Mouse (Mus musculus) hindlimb bud, embryonic 11.5 days (tissue): ENCODE results near the gene Mapk8.
A peak's percentile ranks its signal among the peaks of the same experiment; 100 is the strongest.
"Not testable (repeated sequence)": the region's sequence is repeated elsewhere in the genome, so short reads cannot be mapped to it uniquely, and the experiment has no call there.

Source experiments
- DNase-seq: peaks from one replicate; pipeline ENCODE4 v3.0.0-alpha.2; 2012; ENCODE audit warnings: low read depth, low spot score; ENCODE audit errors: extremely low spot score

The Mapk8 gene

DNA sequence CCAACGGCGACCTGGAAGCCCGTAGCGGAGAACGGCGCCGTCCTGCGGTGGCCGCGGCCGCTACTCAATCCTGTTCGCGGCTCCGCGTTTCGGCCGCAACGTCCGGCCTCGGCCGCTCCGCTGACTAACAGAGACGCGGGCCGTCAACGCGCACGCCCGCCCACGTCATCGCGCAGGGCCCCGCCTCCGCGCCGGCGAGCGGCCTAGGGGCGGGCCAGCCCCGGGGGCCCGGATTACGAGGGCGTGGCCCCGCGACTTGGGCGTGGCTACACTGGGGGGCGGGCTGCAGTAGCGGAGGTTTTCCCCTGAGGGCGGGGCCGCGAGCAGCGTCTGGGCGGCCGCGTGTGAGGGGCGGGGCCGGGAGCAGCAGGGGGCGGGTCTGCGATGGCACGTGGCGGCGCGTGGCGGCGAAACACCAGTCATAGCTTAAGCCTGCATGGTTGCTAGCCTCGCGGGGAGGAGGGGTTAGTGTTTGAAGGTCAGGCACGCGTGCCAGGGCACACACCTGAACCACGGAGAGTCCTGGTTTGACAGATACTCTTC is at the start of gene Mapk8:
Mapk8 (minus strand) TSS at position 132 of the 543 bp plus-strand sequence.
- peak; percentile 60 for DNase-seq

DNA sequence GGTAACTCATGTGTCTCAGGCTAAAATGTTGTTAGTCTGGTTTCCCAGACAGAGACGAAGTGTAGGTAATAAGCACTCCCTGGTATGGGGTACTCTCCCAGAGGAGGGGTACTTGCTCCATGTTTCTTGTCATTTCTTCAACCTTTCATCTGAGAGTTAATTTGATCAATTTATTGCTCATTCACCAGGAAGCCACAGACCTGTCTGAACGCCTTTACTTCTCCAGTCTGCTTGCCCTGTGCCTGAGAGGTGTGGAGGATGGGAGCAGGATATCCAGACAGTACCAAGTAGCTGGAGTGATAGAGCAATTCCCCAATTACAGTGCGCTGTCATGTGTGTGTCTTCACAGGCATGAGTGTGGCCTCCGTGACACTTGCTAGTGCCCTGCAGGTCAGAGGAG is 48.3 kb upstream of the Mapk8 start:
- DNase-seq, result no peak

DNA sequence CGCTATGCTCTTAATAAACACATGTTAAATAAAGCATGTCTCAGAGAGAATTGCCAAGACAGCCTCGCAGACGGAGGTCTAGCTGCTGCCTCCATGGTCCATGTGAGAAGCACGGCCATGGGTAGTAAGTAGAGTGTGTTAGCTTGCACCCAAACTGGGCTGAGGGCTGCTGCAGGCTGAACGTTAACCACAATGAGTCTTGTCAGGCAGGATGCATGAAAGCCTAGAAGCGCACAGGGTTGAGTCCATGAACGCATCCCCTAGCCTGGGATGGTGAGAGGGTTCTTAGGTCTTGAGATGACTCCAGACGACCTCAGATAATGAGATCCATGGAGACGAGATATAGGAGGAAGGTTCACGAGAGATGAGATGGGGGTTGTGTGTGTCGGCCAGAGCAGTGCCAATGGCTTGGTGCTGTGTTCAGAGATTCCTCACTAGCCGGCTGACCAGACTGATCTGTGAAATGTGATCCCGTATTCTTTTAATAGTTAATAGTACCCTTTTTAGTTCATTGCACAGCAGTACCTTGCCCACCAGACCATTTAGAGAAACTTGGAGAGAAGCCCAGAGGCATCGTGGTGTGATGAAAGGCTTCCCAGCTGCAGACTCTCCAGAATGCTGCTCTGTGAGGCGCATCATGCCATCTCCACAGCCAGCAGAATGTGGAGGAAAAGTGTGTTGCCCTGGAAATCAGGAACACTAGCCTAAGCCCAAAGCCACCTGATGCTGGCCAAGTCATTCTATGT is 41.0 kb upstream of the Mapk8 start:
- DNase-seq, result no peak

DNA sequence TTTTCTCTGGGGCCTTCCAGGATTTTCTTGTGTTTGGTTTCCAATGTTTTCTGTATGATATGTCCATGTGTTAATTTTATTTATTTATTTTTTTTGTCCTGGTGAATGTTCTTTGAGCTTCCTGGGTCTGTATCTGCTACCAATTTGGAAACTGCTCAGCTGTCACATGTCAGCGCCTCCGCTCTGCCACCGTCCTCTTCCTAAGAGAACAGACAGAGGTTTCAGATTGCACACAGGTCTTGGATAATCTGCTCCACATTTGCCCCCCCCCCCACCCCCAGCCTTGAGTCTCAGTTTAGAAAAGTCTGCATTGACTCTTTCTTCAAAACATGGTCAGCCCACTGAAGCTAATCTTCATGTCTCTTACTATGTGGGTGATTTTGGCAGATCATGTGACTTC is 35.0 kb upstream of the Mapk8 start:
- no peak for DNase-seq

DNA sequence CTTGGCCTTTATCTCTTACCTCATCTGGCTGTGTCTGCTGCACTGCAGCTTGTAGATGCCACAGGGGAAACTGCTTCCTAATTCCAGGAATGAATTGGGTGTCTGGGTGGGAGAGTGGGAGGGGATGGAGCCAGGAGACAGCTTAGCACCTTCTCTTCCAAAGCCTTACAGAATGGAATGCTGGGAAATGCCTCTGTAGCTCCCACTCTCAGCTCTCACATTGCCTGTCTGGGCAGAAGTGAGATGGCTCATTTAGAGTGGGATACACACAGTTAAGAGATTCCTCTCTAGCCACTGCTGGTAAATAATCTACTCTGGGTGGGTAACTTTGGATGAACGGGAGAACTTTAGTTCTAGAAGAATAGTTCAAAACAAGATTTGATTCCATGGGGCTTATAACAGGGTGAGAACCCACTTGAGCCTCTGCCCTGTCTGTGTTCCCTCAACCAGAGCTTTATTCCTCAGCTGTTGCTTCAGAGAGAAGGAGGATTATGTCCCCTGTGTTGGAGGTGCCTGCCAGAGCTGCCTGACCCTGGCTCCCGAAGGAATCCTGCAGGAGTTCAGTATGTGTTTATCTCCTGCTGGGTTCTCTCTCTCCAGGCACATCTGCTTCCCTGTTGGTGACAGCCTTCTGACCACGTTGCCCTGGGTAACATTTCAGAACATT is 29.3 kb upstream of the Mapk8 start:
- DNase-seq, result no peak

DNA sequence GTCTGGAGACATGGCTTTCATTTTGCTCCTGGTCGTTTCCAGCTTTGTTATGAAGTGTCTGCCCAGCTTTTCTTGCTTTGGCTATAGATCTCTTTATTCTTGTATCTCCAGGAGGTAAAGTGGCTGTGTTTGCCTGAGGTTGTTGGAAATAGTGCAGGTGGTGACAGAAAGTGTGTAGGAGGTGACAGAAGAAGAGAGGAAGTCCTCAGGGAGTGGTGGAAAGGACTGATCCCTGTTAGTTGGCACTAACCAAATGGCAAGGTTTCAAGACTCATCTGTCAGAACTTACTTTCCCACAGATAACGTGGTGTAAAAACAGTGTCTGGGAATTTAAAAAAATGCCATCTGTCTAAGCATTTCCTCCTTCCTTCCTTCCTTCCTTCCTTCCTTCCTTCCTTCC is 27.5 kb upstream of the Mapk8 start:
- no peak for DNase-seq

DNA sequence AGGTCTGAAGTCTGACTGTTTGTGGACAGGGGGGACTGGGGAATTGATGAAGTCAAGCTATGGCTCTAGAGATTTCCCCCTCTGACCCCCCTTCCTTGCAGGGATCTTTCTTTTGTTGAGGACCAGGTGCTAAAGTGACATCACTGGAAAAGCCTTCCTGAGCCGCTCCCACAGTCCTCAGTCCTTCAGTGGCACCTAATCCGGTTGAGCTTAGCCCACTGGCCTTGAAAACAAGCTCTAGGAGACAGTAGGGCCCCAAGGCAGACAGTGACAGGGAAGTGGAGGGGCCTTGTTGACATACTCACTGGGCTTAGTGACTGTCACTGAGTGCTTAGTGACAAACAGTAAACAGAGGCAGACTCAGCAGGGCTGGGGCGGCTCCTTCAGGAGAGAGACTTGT is 24.4 kb upstream of the Mapk8 start, which contains the start of gene Frmpd2:
Frmpd2 (plus strand) TSS at position 366 of the 400 bp plus-strand sequence.
- no peak for DNase-seq

DNA sequence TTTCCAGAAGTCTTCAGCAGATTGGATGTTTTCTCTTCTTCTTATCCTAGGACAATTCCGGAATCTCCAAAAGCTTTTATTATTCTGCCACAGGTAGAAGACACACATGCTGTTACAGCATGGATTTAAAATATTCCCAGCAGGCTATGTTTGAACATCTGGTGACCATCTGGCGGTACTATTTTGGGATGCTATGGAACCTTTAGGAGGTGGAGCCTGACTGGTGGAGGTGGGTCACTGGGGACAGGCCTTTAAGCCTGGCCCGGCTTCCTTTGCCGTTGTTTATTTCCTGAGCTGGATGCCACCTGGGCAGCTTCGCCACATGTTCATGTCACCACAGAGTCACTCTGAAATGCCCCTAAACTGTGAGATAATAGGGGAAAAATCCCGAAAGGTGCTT is 20.8 kb upstream of the Mapk8 start:
- peak; percentile 57 for DNase-seq

DNA sequence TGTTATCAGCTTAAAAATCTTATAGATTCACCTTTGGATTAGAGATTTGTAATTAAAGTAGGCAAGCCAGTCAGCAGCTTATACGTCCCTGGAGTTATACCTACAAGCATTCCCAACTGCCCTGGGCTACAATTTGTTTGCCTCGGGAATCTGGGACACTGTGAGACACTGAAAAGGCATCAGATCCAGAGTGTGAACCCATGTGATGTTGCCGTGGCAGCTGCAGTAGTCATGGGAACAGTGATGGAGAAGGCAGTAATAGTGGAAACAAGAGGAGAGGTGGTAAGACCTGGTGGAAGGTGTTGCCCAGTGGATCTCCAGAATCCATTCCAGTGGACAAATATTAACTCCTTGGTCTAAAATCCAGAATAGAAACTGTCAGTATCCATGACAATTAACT is 16.7 kb upstream of the Mapk8 start:
- no peak for DNase-seq

DNA sequence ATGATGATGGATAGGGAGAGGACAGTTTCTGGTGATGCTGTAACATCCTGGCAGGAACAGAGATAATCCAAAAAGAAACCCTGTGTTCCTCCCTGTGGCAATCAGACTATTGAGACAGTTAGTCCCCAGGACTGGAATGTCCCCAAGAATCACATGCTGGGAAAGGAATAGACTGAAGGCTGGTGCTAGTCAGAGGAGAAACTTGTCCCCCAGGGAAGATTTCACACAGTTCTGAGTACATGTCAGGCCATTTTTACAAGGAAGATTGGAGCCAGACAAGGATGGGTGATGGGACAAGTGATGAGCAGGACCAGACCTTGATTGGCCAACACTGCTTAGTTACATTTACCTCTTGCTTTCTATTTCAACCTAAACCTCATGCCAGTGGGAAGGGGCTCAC is 3.4 kb upstream of the Mapk8 start:
- no peak for DNase-seq

DNA sequence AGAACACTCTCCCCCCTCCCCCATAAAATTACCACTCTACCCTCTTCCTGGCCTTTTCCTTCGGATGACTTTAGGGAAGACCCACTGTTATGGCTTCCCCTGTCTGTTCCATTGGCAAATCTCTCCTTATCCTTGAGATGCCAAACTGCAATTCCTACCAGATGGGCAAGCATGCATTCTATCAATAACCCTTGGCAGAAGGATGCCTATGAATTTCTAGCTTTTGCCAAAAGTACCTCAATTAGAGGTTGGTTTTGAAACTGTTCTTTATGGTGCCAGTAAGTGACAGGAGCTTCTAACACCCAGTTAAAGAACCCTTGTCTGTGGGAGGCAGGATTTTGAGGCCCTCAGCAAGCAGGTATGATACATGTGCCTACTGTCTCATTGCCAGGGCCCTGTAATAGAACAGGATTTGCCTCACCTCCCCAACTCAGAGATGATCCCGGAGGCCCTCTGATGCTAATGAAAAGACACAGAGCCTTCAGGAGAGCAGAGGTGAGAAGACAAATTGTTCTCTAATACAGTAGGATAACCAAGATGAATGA is 2.4 kb upstream of the Mapk8 start:
- DNase-seq, result no peak

DNA sequence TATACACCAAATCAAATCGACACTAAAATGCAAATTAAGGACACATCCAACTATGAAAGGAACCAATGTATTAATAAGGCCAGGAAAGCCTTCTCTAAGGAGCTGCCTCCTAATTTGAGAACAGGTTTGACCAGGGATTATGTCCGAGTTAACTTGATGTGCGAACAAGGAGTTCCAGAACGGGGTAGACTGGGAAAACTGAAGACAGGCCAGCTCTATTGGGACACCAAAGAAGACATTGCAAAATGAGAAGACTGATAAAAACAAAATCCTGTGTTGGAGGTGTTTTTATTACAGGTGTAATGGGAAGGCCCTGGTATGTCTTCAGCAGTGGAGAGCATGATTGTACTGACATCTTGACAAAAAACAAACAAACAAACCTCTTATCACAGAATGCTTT is 1.3 kb upstream of the Mapk8 start:
- DNase-seq, result no peak

DNA sequence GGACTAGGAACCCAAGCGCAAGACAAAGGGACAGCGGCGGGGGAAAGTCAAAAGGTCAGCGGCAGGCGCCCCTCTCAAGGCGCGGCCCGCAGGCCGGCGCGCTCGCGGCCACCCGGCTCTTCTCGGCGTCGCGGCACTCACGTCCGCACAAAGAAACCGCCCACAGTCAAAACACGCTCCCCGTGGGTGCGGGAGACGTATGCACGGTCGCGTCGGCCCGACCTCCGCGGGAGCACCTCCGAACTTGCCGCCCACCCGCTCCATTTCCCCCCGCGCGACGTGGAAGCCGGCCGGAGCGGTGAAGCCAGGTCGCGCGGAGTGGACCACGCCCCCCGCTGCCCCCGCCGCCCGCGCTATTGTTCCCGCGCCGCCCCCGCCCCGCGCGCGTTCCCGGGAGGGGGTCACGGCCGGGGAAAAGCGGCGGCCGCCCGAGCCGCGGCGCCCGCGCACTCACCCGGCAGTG is 366 bp downstream of the Mapk8 start:
- DNase-seq, result no peak

DNA sequence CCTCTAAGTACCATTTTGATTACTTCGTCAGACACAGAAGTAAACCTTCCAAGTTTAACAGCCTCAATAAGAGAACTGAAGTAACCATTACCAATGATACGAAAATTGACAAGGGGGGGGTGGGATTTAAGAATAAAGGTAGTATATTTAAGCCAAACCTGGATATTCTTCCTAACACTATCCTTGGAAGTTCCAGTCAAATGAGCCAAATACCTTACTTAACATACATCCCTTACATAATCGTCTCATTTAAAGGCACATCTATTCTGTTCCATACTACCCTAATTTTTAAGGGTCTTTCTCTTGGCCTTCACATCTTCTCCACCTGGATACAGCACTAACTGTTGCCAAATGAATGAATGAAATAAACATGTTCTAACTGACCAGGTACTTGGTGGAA is 996 bp downstream of the Mapk8 start:
- no peak for DNase-seq

DNA sequence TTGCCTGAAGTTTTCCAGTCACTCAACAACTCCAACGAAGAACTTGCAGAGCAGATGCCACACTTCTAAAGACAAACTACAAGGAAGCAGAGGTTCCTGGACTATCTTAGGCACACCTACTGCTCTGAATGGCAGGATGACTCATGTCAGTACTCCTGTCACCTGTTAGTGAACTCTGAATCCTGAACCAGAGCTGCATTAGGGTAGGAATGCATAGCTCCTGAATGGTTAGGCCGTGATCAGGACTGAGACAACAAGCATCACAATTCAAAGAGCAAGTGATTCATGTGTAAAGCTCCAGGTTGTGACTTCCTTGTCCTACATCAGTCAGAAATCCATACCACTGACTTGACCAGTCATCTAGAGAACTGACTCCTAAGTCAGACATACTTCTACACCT is 3.2 kb downstream of the Mapk8 start:
- DNase-seq, result no peak

DNA sequence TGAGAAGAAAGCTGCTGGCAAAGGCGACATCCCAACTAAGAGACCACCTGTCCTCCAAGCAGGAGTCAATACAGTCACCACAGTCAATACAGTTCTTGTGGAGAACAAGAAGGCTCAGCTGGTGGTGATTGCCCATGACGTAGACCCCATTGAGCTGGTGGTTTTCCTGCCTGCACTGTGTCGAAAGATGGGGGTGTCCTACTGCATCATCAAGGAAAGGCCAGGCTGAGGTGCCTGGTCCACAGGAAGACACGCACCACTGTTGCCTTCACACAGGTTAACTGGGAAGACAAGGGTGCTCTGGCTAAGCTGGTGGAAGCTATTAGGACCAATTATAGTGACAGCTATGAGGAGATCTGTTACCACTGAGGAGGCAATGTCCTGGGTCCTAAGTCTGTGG is 14.5 kb downstream of the Mapk8 start:
- not testable (repeated sequence) for DNase-seq

DNA sequence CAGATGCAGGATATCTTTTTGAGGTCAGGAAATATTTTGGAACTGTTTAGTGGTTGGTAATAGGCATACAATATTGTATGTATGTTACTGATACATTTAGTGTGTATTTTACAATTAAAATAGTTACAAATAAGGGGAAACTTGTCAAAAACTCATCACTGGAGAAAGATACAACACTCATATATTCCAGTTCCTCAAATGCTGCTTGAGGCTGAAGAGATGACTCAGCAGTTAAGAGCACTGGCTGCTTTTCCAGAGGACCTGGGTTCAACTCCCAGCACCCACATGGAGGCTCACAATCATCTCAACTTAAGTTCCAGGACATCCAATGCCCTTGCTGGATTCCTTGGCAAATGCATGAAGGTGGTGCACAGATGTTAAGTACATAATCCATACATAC is 22.8 kb downstream of the Mapk8 start:
- DNase-seq, result no peak

DNA sequence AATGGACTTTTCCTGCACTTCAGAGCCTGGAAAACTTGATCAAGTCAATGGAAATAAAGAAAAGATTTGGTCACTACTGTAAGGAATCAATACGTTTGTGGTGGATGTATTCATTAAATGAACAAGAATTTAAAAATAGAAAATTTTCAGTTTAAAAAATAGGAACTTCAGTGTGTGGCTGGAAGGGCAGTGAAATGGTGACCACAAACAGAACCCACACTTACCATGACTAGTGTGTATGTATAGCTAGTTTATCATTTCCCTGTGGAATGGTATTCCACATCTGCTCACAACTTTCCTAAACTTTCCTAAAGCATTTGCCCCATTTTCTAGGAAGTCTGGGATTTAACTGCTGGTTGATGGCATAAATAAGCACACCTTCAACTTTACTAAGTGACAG is 24.0 kb downstream of the Mapk8 start:
- no peak for DNase-seq

DNA sequence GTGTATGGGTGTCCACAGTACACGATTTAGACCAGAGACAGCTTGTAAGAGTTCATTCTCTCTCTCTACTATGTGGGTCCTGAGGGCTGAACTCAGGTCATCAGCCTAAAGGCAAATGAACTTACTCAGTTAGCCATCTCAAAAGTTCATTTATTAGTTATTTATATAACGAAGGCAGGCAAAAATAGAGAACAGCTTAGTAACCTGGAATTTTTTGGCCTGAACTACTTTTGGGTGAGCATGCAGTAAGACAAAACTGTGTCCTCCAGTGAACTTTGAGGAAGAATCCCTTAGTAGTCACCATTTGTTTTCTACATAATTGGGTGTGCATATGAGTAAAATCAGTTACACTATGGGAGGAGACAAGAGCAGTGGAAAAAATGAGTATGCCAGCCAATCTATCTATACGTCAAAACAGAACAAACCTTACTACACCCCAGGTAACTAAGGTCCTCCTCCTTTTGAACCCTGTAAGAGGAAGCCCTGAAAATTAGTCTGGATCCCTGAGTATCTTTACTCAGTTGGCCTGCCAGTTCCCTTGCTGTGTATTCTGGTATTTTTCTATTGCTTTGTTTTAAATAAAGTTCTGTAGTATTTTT is 28.5 kb downstream of the Mapk8 start:
- no peak for DNase-seq

DNA sequence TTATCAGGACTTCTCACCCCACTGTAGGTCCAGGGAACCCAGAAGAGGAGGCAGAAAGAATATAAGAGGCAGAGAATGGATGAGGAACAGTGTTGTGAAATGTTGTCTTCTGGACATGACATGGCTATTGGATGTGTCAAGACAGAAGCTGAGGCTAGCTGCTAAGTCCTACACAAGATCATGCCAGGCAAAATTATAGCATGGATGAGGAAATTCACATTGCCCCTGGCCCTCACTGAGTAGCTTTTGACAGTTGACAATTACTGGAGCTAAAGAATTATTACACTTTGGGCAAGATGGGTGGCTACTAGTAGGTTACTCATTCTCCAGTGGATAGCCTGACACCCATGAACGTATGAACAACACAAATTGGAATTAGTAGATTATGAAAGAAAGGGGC is 31.2 kb downstream of the Mapk8 start:
- no peak for DNase-seq

DNA sequence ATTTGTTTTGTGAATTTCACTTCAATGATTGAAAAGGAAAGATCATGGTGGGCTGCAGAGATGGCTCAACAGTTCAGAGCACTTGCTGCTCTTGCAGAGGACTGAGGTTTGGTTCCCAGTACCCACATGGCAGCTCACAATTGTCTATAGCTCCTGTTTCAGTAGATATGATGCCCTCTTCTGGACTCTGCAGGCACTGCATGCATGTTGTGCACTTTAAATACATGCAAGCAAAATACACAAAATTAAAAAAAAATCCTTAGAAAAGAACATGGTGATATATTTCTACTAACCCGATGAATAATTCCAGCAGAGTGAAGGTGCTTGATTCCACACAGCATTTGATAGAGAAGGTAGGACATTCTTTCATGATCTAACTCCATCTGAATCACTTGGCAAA is 44.6 kb downstream of the Mapk8 start:
- DNase-seq, result no peak

DNA sequence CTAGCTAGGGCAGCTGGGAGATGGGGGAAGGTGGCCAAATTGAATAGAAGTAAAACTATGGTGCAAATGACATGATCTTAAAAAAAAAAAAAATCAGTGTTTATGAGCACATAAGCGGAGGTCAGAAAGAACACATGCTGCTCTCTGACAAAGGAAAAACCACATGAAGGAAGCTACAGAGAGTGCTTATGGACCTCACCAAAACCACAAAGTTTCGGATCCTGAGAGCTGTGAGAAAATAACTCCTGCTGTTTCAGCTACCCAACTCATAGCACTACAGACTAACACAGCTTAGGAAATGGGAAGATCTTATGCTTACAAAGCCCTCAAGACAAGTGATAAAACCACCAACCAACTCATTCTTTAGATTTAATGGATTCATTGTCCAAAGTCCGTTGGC is 46.9 kb downstream of the Mapk8 start:
- DNase-seq, result no peak
